Mouse (Mus musculus): ENCODE results near the gene Ppil1. TPM values are rescaled to one million over a fixed set of nuclear protein-coding genes. Genes with fewer than 3 reads are reported as not detected.

Ppil1 gene
- total RNA-seq (2023) = 11.5 TPM

GRCm38 (mm10) chr17:29263840-29264633 is at the start of gene Ppil1:
Ppil1 (minus strand) TSS chr17:29264186.

GRCm38 (mm10) chr17:29268682-29269348 is 4.8 kb upstream of the Ppil1 start, which contains the start of gene BC004004:
BC004004 (plus strand) TSS chr17:29268788.

GRCm38 (mm10) chr17:29237772-29238420 is 26.1 kb downstream of the Ppil1 start, which contains the start of gene Cpne5:
Cpne5 (minus strand) TSS chr17:29238167.

Other genes with a start within 250 kb of the Ppil1 start
- 508 TPM for gene Srsf3, start 231.6 kb downstream of the Ppil1 start, total RNA-seq (2023)
- gene Cdkn1a, start 173.2 kb downstream of the Ppil1 start, total RNA-seq (2023) = 4.0 TPM
- 0.80 TPM for gene Rab44, start 150.0 kb downstream of the Ppil1 start, total RNA-seq (2023)
- gene Cpne5, start 26.0 kb downstream of the Ppil1 start, total RNA-seq (2023) = 0.18 TPM
- 44.0 TPM for gene BC004004, start 4.6 kb upstream of the Ppil1 start, total RNA-seq (2023)
- gene Pi16, start 53.5 kb upstream of the Ppil1 start, total RNA-seq (2023) = 1.8 TPM
- 62.3 TPM for gene Mtch1, start 83.7 kb upstream of the Ppil1 start, total RNA-seq (2023)
- 13.6 TPM for gene Fgd2, start 96.7 kb upstream of the Ppil1 start, total RNA-seq (2023)
- 484 TPM for gene Pim1, start 226.6 kb upstream of the Ppil1 start, total RNA-seq (2023)